Mouse (Mus musculus) myocyte (in vitro differentiated cells): Measurements from ENCODE around the gene Cwh43.

Experiments
- MYOD1 ChIP-seq, 3 experiments: IDR thresholded peaks; one replicate each; pipeline ENCODE4 v1.6.1; 2011; ENCODE audit warnings: control low read depth in 2 of 3, low read depth in 2 of 3, mild to moderate bottlenecking in 2 of 3, moderate library complexity in 1 of 3; ENCODE audit not compliant: insufficient read length in 2 of 3, control insufficient read depth in 1 of 3
- MYOG ChIP-seq, 3 experiments: IDR thresholded peaks; one replicate each; pipeline ENCODE4 v1.6.1; 2011; ENCODE audit warnings: control low read depth in 2 of 3, low read depth in 2 of 3, mild to moderate bottlenecking in 2 of 3; ENCODE audit not compliant: insufficient read length in 2 of 3, control insufficient read depth in 1 of 3, insufficient read depth in 1 of 3
- POLR2A ChIP-seq: IDR thresholded peaks from one replicate; pipeline ENCODE4 v1.6.1; 2011; ENCODE audit warnings: low read depth, mild to moderate bottlenecking, control low read depth, moderate library complexity; ENCODE audit not compliant: insufficient read length
- TCF12 ChIP-seq: IDR thresholded peaks from one replicate; pipeline ENCODE4 v1.6.1; 2011; ENCODE audit warnings: mild to moderate bottlenecking, control low read depth; ENCODE audit not compliant: poor library complexity, insufficient read depth, severe bottlenecking
- USF1 ChIP-seq: IDR thresholded peaks from one replicate; pipeline ENCODE4 v1.6.1; 2011; ENCODE audit warnings: low read depth, mild to moderate bottlenecking, control low read depth, moderate library complexity

- TF ChIP-seq POLR2A = no peak
- no peak for TF ChIP-seq USF1
- no peak for TF ChIP-seq MYOG (IDR thresholded peaks at IDR 0.05; ENCODE audit: control insufficient read depth in 1 of 3, insufficient read depth in 1 of 3, insufficient read length in 2 of 3, low read depth in 2 of 3)
- no peak for TF ChIP-seq MYOD1 (IDR thresholded peaks at IDR 0.05; ENCODE audit: control insufficient read depth in 1 of 3, insufficient read length in 2 of 3, low read depth in 2 of 3)
- no peak for TF ChIP-seq TCF12
These were observed 68.8 kb downstream of the Cwh43 start for GRCm38 (mm10) chr5:73474412-73475405.
